Mouse (Mus musculus) cerebellum, adult 8-10 months (tissue): ENCODE measurements around the gene Cdkn2aip.

Experiments used
- DNase-seq: peaks from one replicate; pipeline ENCODE4 v3.0.0; 2022

Gene Cdkn2aip

DNA sequence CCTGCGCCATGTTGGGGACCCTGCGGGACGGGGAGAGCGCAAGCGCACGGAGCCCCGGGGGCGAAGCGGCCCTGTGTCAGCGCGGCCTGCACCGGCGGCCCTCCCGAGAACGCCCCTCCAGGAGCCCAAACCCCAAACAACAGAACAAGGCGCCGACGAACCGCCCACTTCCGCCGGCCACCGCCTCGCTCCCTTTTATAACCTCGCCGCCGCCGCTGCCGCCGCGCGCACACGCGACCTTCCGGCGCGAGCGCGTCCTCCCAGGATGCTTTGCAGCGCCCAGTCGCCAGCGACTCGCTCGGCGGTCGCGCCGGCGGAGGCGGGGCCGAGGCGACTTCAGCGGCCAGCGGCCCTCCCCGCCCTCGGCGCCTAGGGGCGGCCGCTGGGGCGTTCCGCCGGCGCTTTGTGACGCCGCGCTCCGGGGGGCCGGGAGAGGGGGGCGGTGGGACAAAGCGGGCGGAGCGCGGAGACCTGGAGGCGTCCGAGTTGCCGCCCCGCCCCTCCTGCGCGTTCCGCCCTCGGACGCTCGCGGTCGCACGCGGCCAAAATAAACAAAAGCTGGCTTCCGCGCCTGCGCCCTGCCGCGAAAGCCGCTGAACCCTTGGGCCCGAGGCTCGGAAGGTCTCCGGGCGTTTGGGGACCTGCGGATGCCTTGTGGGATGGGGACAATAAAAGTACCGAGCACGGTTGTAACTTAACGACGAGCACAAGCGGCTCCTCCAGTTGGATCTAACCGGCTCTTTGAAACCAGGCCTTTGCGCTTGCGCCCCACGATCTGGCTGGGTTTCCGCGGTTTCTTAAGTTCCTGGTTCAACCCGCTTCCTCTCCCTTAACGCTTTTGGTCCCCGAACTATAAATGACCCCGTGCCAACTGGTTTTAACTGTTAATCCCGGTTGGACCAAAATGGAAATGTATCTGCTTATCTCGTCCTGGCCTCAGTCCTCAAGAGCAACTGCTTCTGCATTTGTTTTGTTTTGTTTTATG, at the start of gene Cdkn2aip:
Cdkn2aip (minus strand) TSS at position 172 of the 985 bp plus-strand sequence.
- DNase-seq: peak; percentile 92

GRCm38 (mm10) chr8:47763194-47763593, 49.5 kb upstream of the Cdkn2aip start:
- no peak for DNase-seq

DNA sequence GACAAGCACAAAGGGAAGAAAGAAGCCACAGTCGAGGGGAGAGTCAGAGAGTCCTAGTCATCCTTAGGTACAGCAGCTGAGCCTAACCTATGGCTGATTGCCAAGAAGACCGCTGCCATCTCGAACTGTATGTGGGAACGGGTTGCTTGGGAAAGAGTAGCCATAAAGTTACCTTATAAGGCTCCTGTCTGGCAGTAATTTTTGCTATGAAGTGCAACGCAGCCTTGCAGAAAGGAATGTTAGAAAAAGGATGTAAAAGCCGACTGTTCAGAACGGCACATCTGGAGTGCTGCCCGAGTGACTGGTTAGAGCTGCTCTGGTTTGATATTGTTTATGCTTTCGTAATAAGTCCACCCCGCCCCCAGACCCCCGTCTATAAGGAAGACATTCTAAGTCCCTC, 47.0 kb upstream of the Cdkn2aip start:
- no peak for DNase-seq

DNA sequence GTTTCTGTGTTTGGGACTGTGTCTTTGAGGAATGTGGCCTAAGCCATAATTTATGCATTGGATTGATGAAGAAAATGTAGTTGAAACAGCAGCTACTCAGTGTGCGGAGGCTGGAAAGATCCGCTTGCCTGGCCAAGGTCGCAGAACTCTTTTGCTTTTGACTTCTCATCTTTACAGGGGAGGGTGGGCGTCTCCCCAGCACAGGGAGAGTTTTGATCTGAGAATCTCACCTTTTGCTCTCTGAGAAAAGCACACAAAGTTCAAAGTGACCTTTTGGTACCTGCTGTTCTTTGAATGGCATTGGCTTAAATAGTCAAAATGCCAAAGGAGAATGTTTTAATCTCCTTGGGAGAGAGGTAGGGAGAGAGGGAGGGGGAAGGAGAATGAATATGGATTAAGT, 46.5 kb upstream of the Cdkn2aip start:
- no peak for DNase-seq

- no peak for DNase-seq
These were observed 39.4 kb upstream of the Cdkn2aip start for GRCm38 (mm10) chr8:47753121-47753520.

GRCm38 (mm10) chr8:47750096-47750495, 36.4 kb upstream of the Cdkn2aip start:
- no peak for DNase-seq

GRCm38 (mm10) chr8:47749491-47749890, 35.8 kb upstream of the Cdkn2aip start:
- DNase-seq: no peak

DNA sequence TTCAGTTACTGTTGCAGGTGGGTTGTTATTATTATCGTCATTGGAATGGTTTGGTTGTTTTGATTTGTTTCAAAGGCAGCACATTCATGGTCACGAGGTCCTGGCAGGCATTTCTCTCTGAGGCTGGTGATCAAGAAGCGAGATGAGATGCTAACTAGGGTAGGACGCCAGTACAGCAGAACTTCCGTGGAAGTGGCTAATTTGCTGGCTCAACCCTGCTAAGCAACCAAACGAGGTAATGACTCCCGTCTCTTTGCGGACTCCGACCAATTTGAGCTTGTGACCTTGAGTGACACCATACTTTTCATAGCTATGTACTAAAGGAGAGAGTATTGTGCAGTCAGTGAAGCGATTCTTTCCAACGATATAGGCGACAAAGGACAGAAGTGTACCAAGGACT, 32.6 kb upstream of the Cdkn2aip start:
- no peak for DNase-seq

GRCm38 (mm10) chr8:47745848-47746247, 32.1 kb upstream of the Cdkn2aip start:
- DNase-seq: no peak

- DNase-seq: no peak
These were observed 31.1 kb upstream of the Cdkn2aip start for GRCm38 (mm10) chr8:47744803-47745202.

DNA sequence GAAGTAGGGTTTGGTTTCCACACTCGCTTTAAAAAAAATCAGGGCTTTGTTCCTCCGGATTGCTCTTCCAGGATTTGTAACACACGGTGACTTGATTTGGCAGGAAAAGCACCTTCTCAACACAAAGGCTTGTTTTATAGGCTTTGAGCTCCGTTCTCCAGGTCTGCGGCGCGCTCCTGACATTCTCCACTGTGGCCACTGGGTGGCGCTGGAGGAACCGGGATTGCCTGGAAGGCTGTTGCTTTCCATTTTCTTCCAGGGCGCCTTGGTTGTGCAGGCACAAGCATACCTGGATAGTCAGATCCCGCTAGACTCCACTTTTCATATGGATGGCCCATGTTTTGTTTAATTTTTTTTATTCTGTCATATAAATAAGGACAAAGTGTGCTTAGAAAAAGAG, 29.7 kb upstream of the Cdkn2aip start:
- DNase-seq: peak; percentile 70

- DNase-seq: no peak
These were observed 29.3 kb upstream of the Cdkn2aip start for GRCm38 (mm10) chr8:47742992-47743391.

DNA sequence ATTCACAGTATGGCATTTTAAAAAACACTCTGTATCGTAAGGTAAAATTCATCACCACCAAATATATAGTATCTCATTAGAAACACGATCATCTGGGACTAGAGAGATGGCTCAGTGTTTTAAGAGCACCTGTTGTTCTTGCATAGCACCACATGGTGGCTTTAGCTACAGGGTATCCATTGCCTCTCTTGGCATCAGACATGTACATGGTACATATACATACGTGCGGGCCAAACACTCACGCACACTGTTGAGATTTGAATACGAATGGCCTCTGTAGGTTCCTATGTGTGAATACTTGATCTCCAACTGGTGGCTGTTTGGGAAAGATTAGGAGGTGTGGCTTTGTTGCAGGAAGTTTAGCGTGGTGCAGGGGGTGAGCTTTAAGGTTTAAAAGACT, 28.6 kb upstream of the Cdkn2aip start:
- no peak for DNase-seq

GRCm38 (mm10) chr8:47737120-47737519, 23.4 kb upstream of the Cdkn2aip start:
- DNase-seq: no peak

GRCm38 (mm10) chr8:47729324-47729723, 15.6 kb upstream of the Cdkn2aip start:
- no peak for DNase-seq

DNA sequence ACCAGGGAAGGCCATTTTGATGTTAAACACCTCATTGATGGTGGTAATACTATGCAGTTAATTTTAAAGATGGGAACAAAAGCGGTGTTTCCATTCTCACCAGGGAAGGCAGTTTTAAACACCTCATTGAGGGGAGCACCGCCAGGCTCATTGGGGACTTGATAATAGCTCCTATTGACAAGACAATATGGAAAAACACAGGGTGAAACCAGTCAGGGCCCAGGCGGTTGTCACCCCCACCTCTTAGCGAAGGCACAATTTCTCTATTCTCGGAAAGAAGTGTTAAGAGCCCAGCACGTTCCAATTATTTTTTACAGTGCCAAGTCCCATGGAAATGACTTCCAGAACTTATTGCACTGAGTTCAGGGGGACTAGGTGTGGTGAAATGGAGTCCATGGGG, 13.2 kb upstream of the Cdkn2aip start:
- DNase-seq: no peak

GRCm38 (mm10) chr8:47721609-47722008, 7.9 kb upstream of the Cdkn2aip start:
- no peak for DNase-seq

DNA sequence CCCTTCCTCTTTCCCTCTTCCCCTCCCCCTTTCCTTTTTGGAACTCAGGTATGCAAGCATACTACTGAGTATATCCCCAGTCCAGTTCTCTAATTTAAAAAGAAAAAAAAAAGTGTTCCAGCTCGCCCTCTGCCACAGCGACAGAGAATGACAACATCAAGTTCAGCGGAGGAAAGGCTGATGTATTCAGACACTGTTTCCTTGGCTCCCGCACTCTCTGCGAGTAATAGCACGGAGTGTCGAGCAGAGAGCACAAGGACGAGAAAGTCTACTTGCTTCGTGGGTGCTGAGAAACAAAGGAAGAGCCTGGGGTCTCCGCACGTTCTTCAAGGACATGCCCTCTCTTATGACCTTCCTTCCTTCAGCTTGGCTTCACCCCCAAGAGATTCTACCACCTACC, 4.9 kb upstream of the Cdkn2aip start:
- DNase-seq: no peak

- DNase-seq: no peak
These were observed 515 bp downstream of the Cdkn2aip start for GRCm38 (mm10) chr8:47713171-47713663.

GRCm38 (mm10) chr8:47708106-47708505, 5.6 kb downstream of the Cdkn2aip start:
- DNase-seq: no peak

GRCm38 (mm10) chr8:47706746-47707145, 7.0 kb downstream of the Cdkn2aip start:
- DNase-seq: no peak

- DNase-seq: no peak
These were observed 11.4 kb downstream of the Cdkn2aip start for GRCm38 (mm10) chr8:47702333-47702732.

GRCm38 (mm10) chr8:47697696-47698095, 16.0 kb downstream of the Cdkn2aip start:
- DNase-seq: no peak

DNA sequence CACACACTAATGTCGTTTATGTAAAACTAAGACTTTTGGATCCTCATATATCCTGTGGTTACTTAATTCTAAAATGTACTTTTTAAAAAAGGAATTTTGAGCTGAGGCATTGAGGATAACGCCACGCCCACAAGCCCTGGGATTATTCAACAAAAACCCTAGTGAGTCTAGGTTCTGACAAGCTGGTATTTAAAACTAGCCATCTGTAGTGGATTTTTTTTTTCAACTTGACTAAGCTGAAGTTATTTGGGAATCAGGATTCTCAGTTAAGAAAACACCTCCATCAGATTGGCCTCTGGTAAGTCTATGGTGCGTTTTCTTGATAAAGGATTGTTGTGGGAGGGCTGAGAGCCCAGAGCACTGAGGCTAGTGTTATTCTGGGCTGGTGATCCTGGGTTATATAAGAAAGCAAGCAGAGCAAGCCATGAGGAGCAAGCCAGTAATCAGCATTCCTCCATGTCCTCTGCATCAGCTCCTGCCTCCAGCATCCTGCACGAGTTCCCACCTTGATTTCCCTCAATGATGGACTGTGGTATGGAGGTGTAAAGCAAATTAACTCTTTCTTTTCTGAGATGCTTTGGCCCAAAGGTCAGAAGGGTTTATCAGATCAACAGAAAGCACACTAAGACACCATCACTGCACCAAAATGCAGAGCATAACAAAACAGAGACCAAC, 18.2 kb downstream of the Cdkn2aip start:
- no peak for DNase-seq
